Mouse (Mus musculus) C2C12 (cell line): ENCODE measurements around the gene Tm7sf2. TPM values are rescaled to one million over a fixed set of nuclear protein-coding genes. Genes with fewer than 3 reads are reported as not detected.
"Not testable (repeated sequence)": the region's sequence is repeated elsewhere in the genome, so short reads cannot be mapped to it uniquely, and the experiment has no call there.

ENCODE experiments used
- H3K27me3 ChIP-seq: one replicate; pipeline ENCODE4 v1.6.1; 2011; ENCODE audit not compliant: control insufficient read depth, insufficient read depth, insufficient read length
- H3K36me3 ChIP-seq: one replicate; pipeline ENCODE4 v1.6.1; 2011; ENCODE audit not compliant: control insufficient read depth, insufficient read depth
- H3K4me3 ChIP-seq: one replicate; pipeline ENCODE4 v1.5.1; 2011; ENCODE audit warnings: mild to moderate bottlenecking, control low read depth; ENCODE audit not compliant: poor library complexity, insufficient read depth, severe bottlenecking
- H3K79me2 ChIP-seq: one replicate; pipeline ENCODE4 v1.6.1; 2011; ENCODE audit not compliant: control insufficient read depth, insufficient read depth
- H3K79me3 ChIP-seq: one replicate; pipeline ENCODE4 v1.6.1; 2011; ENCODE audit warnings: low read depth, control low read depth
- H3ac ChIP-seq: one replicate; pipeline ENCODE3; 2011; ENCODE audit warnings: low read depth; ENCODE audit not compliant: control insufficient read depth, insufficient read length
- CEBPB ChIP-seq: IDR thresholded peaks from one replicate; pipeline ENCODE4 v1.6.1; 2011; ENCODE audit warnings: low read depth, mild to moderate bottlenecking, control low read depth, moderate library complexity
- CTCF ChIP-seq: IDR thresholded peaks from one replicate; pipeline ENCODE4 v1.5.1; 2011; ENCODE audit not compliant: control insufficient read depth, insufficient read depth, insufficient read length
- FOSL1 ChIP-seq: IDR thresholded peaks from one replicate; pipeline ENCODE4 v1.8.0; 2011; ENCODE audit warnings: mild to moderate bottlenecking, low read length; ENCODE audit not compliant: poor library complexity, insufficient read depth, severe bottlenecking
- MAX ChIP-seq: IDR thresholded peaks from one replicate; pipeline ENCODE4 v1.6.1; 2011; ENCODE audit warnings: mild to moderate bottlenecking, control low read depth
- MYOD1 ChIP-seq: IDR thresholded peaks from one replicate; pipeline ENCODE4 v1.6.1; 2011; ENCODE audit warnings: low read depth; ENCODE audit not compliant: control insufficient read depth, insufficient read length
- MYOG ChIP-seq: IDR thresholded peaks from one replicate; pipeline ENCODE4 v1.6.1; 2011; ENCODE audit not compliant: control insufficient read depth, insufficient read length; ENCODE audit errors: extremely low read depth
- USF1 ChIP-seq: IDR thresholded peaks from one replicate; pipeline ENCODE4 v1.6.1; 2011; ENCODE audit warnings: low read depth, mild to moderate bottlenecking, control low read depth, moderate library complexity
- polyA plus RNA-seq: library from polyadenylated mRNA; unstranded; fragments of >200 nt; fragmentation: generic; extraction: Trizol; gene quantifications from one replicate; pipeline ENCODE4 v1.2.1, GENCODE M21; 2012; ENCODE audit warnings: missing spikeins

Gene Tm7sf2
- polyA plus RNA-seq, 1 experiment = 14.7 TPM

- Histone ChIP-seq H3K79me2 (peaks cover 20% of the 10 kb centered on the region), H3K79me3 (peaks cover 14% of the 10 kb centered on the region), H3K4me3 (peak overlapping the region; percentile 87), H3K27me3 (no peaks in the 10 kb centered on the region), H3ac (peak overlapping the region; percentile 71), H3K36me3 (peaks cover 46% of the 10 kb centered on the region)
- TF ChIP-seq CEBPB (no peak), MYOG (no peak), MAX (no peak), FOSL1 (no peak), MYOD1 (no peak), CTCF (no peak), USF1 (no peak)
Measured at GRCm38 (mm10) chr19:6047899-6048166, 20.3 kb downstream of the Tm7sf2 start.

- Histone ChIP-seq H3K4me3 (peak overlapping the region; percentile 87), H3K36me3 (peaks cover 41% of the 10 kb centered on the region), H3K79me2 (peaks cover 20% of the 10 kb centered on the region), H3K79me3 (peaks cover 14% of the 10 kb centered on the region), H3K27me3 (no peaks in the 10 kb centered on the region), H3ac (peak overlapping the region; percentile 96)
- TF ChIP-seq MYOD1 = no peak
- no peak for TF ChIP-seq MAX
- no peak for TF ChIP-seq FOSL1
- no peak for TF ChIP-seq USF1
- TF ChIP-seq MYOG = no peak
- no peak for TF ChIP-seq CEBPB
- no peak for TF ChIP-seq CTCF
Measured at GRCm38 (mm10) chr19:6047154-6047898, 20.8 kb downstream of the Tm7sf2 start.

GRCm38 (mm10) chr19:6046294-6047153, 21.6 kb downstream of the Tm7sf2 start, which contains the start of gene Syvn1:
Gene Syvn1 (plus strand): TSS chr19:6046576.
- H3K36me3 ChIP-seq = peaks cover 33% of the 10 kb centered on the region
- H3K79me2 ChIP-seq = peaks cover 20% of the 10 kb centered on the region
- peaks cover 14% of the 10 kb centered on the region for H3K79me3 ChIP-seq
- peak within 1 kb of the TSS; percentile 96 for H3ac ChIP-seq
- H3K27me3 ChIP-seq = no peaks in the 10 kb centered on the region
- peak within 1 kb of the TSS; percentile 87 for H3K4me3 ChIP-seq
- TF ChIP-seq CTCF = no peak
- no peak for TF ChIP-seq MAX
- no peak for TF ChIP-seq FOSL1
- TF ChIP-seq USF1 = no peak
- no peak for TF ChIP-seq MYOD1
- TF ChIP-seq MYOG = no peak
- TF ChIP-seq CEBPB = no peak

GRCm38 (mm10) chr19:6045366-6046293, 22.5 kb downstream of the Tm7sf2 start:
- H3K27me3 ChIP-seq = no peaks in the 10 kb centered on the region
- no peak for TF ChIP-seq MYOG
- no peak for TF ChIP-seq MYOD1
- no peak for TF ChIP-seq FOSL1
- TF ChIP-seq USF1 = no peak
- TF ChIP-seq MAX = no peak
- TF ChIP-seq CEBPB = no peak
- TF ChIP-seq CTCF = no peak
- peaks cover 14% of the 10 kb centered on the region for H3K79me3 ChIP-seq
- peak overlapping the region; percentile 87 for H3K4me3 ChIP-seq
- H3K36me3 ChIP-seq = peaks cover 25% of the 10 kb centered on the region
- H3K79me2 ChIP-seq = peaks cover 20% of the 10 kb centered on the region
- peak overlapping the region; percentile 58 for H3ac ChIP-seq

GRCm38 (mm10) chr19:6044102-6044501, 24.1 kb downstream of the Tm7sf2 start:
- H3K27me3 ChIP-seq, H3ac ChIP-seq, H3K4me3 ChIP-seq, H3K36me3 ChIP-seq: not testable (repeated sequence)
- Histone ChIP-seq H3K79me3 (peaks cover 12% of the 10 kb centered on the region), H3K79me2 (peaks cover 20% of the 10 kb centered on the region)
